Mouse (Mus musculus) midbrain, embryonic 15.5 days (tissue): ENCODE data around the gene St6gal1. TPM values are rescaled to one million over a fixed set of nuclear protein-coding genes. Genes with fewer than 3 reads are reported as not detected.

ENCODE experiments used
- ATAC-seq: fragments of 200-750 bp; cut with Nextera tagmentation; replicated peaks from 2 replicates; pipeline ENCODE4 v1.8.0; 2017; ENCODE audit warnings: moderate TSS enrichment
- H3K27ac ChIP-seq: fragments of 300-500 bp; sonication (generic); 2 replicates; pipeline ENCODE4 v1.5.1; 2015; ENCODE audit warnings: mild to moderate bottlenecking, inconsistent platforms
- H3K27me3 ChIP-seq: fragments of 300-500 bp; sonication (generic); replicated peaks from 2 replicates; pipeline ENCODE4 v1.6.1; 2015; ENCODE audit warnings: inconsistent platforms
- H3K36me3 ChIP-seq: fragments of 300-500 bp; sonication (generic); replicated peaks from 2 replicates; pipeline ENCODE4 v1.6.1; 2015; ENCODE audit warnings: inconsistent platforms
- H3K4me1 ChIP-seq: fragments of 300-500 bp; sonication (generic); 2 replicates; pipeline ENCODE4 v1.6.1; 2015; ENCODE audit warnings: inconsistent platforms
- H3K4me2 ChIP-seq: fragments of 300-500 bp; sonication (generic); 2 replicates; pipeline ENCODE4 v1.6.1; 2015; ENCODE audit warnings: inconsistent platforms, mild to moderate bottlenecking, moderate library complexity
- H3K4me3 ChIP-seq: fragments of 300-500 bp; sonication (generic); 2 replicates; pipeline ENCODE4 v1.5.1; 2015; ENCODE audit warnings: mild to moderate bottlenecking, inconsistent platforms
- H3K9ac ChIP-seq: fragments of 300-500 bp; sonication (generic); 2 replicates; pipeline ENCODE4 v1.6.1; 2015; ENCODE audit warnings: mild to moderate bottlenecking, inconsistent platforms
- H3K9me3 ChIP-seq: fragments of 300-500 bp; sonication (generic); 2 replicates; pipeline ENCODE4 v1.6.1; 2016; ENCODE audit warnings: inconsistent platforms
- WGBS: fragments of 180-500 bp; shearing (Covaris S2); methylation state at CpG from one replicate; pipeline ENCODE4 v1.1.7; 2015; ENCODE audit warnings: mixed read lengths; 5-methylcytosine and 5-hydroxymethylcytosine counted together
- polyA plus RNA-seq: library from polyadenylated mRNA; unstranded; fragments of >200 nt; fragmentation: Nextera tagmentation; extraction: Ambion mirVana; gene quantifications from 2 replicates; pipeline ENCODE4 v1.2.1, GENCODE M21; 2015

Gene St6gal1
- polyA plus RNA-seq, 1 experiment from 2014 or later, result 29.4 TPM

DNA sequence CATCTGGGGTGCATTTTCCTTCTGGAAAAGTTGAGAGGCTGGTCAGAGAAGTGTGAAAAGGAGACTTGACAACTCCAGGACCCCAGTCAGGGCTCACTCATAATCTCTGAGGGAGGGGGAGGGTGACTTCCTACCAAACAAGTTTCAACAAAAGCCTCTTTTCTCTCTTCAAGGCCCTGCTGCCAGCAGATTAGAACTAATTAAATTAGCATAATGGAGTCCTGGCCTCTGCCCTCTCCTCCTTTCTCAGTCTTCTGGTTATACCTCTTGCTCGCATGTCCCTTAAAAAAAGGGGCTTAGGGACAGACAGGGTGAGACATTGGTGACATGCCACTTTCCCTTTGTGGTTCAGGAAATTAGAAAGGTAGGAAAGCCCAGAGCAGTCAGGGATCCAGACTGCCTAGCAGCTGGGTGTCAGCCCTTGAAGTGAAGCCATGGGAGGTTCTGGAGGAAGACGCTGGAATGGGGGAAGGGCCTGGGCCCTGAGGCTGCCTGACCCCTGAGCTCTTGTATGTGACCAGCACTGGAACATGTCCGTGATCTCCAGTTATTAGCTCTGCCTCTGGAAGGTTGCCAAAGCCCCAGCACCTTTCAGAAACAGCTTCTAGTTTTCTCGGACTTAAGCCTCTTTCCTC is 34.4 kb downstream of the St6gal1 start:
- Histone ChIP-seq H3K4me1 (peaks cover 23% of the 10 kb centered on the region), H3K4me2 (no peak overlapping the region), H3K4me3 (no peak overlapping the region), H3K27me3 (no peaks in the 10 kb centered on the region), H3K36me3 (no peaks in the 10 kb centered on the region), H3K27ac (peak overlapping the region; percentile 23; the same call in 1 of the 2 replicates), H3K9me3 (no peaks in the 10 kb centered on the region), H3K9ac (no peak overlapping the region)
- ATAC-seq, result peak; percentile 38; the same call in 1 of the 2 replicates
- 4% methylated on average over 4 of the region's 4 CpGs for WGBS

GRCm38 (mm10) chr16:23259580-23259979 is 35.0 kb downstream of the St6gal1 start:
- Histone ChIP-seq H3K9ac (no peak overlapping the region), H3K4me3 (no peak overlapping the region), H3K4me2 (no peak overlapping the region), H3K36me3 (peaks cover 3% of the 10 kb centered on the region; the same call in 1 of the 2 replicates), H3K27ac (no peak overlapping the region), H3K4me1 (peaks cover 23% of the 10 kb centered on the region), H3K9me3 (no peaks in the 10 kb centered on the region), H3K27me3 (no peaks in the 10 kb centered on the region)
- 35% methylated on average over 3 of the region's 3 CpGs for WGBS
- no peak for ATAC-seq

GRCm38 (mm10) chr16:23262131-23262768 is 37.7 kb downstream of the St6gal1 start:
- Histone ChIP-seq H3K27ac (no peak overlapping the region), H3K4me3 (no peak overlapping the region), H3K36me3 (peaks cover 3% of the 10 kb centered on the region; the same call in 1 of the 2 replicates), H3K9me3 (no peaks in the 10 kb centered on the region), H3K4me1 (peaks cover 23% of the 10 kb centered on the region), H3K4me2 (no peak overlapping the region), H3K27me3 (no peaks in the 10 kb centered on the region), H3K9ac (no peak overlapping the region)
- no peak; the same call in 1 of the 2 replicates for ATAC-seq
- WGBS, result 33% methylated on average over 3 of the region's 10 CpGs

DNA sequence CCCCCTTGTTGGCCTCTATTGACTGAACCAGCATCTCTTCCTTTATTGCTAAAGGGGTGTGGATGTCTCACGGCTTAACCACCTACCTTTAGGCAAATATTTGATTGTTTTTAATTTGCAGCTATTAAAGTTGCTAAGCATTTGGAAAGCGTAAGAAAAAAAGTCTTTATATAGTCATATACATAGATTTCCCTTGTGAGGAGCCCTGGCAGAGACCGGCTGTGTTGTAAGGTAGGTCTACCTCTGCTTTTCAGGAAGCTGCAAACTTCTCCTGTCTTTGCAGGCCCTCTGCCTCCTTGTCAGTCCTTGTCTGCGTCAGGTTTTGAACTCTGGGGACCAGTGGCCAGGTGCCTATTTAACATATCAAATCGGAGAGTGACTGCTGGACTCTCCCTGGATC is 38.3 kb downstream of the St6gal1 start:
- Histone ChIP-seq H3K4me3 (no peak overlapping the region), H3K36me3 (peaks cover 3% of the 10 kb centered on the region; the same call in 1 of the 2 replicates), H3K27ac (no peak overlapping the region), H3K4me1 (peaks cover 22% of the 10 kb centered on the region), H3K9me3 (no peaks in the 10 kb centered on the region), H3K9ac (no peak overlapping the region), H3K27me3 (no peaks in the 10 kb centered on the region), H3K4me2 (no peak overlapping the region)
- no peak for ATAC-seq
- WGBS, result 43% methylated on average over 5 of the region's 5 CpGs

DNA sequence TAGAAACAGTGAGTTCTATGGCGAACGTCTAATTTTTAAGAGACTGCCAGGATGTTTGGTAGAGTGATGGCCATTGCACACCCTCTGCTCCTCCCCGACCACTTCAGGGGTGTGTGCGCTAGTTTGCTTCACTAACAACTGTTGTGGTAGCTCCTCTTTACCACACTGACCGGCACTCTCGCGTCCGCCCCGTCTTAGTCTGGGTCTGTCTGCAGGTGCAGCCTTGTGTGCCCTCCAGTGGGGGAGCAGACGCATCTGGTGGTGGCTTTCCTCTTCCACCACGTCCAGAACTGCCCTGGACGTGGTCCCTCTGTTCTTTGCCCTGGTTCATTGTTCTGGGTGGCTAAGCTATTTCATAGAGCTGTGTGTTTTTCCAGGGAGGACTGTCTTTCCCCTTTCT is 40.5 kb downstream of the St6gal1 start:
- no peak overlapping the region for H3K27ac ChIP-seq
- peaks cover 3% of the 10 kb centered on the region; the same call in 1 of the 2 replicates for H3K36me3 ChIP-seq
- no peak for ATAC-seq
- H3K9ac ChIP-seq, result no peak overlapping the region
- no peak overlapping the region for H3K4me3 ChIP-seq
- peaks cover 10% of the 10 kb centered on the region for H3K4me1 ChIP-seq
- H3K27me3 ChIP-seq, result no peaks in the 10 kb centered on the region
- H3K4me2 ChIP-seq, result no peak overlapping the region
- WGBS, result 86% methylated on average over 12 of the region's 12 CpGs
- H3K9me3 ChIP-seq, result no peaks in the 10 kb centered on the region

- Histone ChIP-seq H3K27ac (no peak overlapping the region), H3K9me3 (no peaks in the 10 kb centered on the region), H3K4me1 (peaks cover 15% of the 10 kb centered on the region), H3K36me3 (peaks cover 3% of the 10 kb centered on the region; the same call in 1 of the 2 replicates), H3K4me3 (no peak overlapping the region), H3K4me2 (no peak overlapping the region), H3K27me3 (no peaks in the 10 kb centered on the region), H3K9ac (no peak overlapping the region)
- no peak for ATAC-seq
- 71% methylated on average over 6 of the region's 6 CpGs for WGBS
Observed at GRCm38 (mm10) chr16:23265481-23265880, 40.9 kb downstream of the St6gal1 start.

DNA sequence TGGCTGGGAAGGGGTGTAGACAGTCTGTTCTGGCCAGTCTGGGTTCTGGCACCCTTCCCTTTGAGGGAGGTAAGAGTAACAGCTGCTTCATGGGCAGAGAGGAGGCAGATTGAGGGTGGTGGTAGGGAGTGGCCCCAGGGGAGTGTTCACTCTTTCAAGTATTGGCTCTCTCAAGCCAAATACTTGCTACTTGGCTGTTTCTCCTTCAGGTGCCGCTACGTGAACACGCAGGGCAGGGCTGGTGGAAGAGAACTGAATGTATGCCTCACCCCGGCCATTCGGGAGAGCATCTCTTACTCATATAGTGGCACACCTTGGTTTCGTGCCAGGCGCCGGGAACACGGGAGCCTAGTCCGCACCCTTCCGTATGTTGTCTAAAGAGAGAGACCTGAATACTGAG is 41.8 kb downstream of the St6gal1 start:
- Histone ChIP-seq H3K4me1 (peaks cover 23% of the 10 kb centered on the region), H3K9ac (no peak overlapping the region), H3K36me3 (peaks cover 3% of the 10 kb centered on the region; the same call in 1 of the 2 replicates), H3K27me3 (no peaks in the 10 kb centered on the region), H3K27ac (no peak overlapping the region), H3K4me3 (no peak overlapping the region), H3K4me2 (no peak overlapping the region), H3K9me3 (no peaks in the 10 kb centered on the region)
- 94% methylated on average over 11 of the region's 11 CpGs for WGBS
- no peak for ATAC-seq

DNA sequence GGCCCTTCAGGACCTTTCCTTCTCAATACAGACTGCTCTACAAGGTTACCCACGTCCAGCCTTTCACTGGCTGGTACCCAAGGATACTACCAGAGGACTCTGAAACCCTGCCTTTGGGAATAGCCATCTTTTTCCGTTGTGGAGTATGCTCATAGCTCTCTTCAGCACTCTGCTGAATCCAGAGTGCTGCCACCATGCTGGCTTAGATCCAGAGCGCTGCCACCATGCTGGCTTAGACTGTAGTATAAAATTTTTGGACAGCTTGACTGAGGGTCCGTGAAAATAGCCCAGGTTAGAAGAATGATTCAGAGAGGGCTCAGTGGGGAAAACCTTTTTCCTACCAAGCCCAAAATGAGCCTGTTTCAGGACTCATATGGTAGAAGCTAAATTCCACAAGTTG is 42.4 kb downstream of the St6gal1 start:
- Histone ChIP-seq H3K4me1 (peaks cover 24% of the 10 kb centered on the region), H3K4me2 (no peak overlapping the region), H3K27me3 (no peaks in the 10 kb centered on the region), H3K36me3 (peaks cover 3% of the 10 kb centered on the region; the same call in 1 of the 2 replicates), H3K9ac (no peak overlapping the region), H3K9me3 (no peaks in the 10 kb centered on the region), H3K4me3 (no peak overlapping the region), H3K27ac (no peak overlapping the region)
- ATAC-seq, result no peak
- 83% methylated on average over 4 of the region's 4 CpGs for WGBS

DNA sequence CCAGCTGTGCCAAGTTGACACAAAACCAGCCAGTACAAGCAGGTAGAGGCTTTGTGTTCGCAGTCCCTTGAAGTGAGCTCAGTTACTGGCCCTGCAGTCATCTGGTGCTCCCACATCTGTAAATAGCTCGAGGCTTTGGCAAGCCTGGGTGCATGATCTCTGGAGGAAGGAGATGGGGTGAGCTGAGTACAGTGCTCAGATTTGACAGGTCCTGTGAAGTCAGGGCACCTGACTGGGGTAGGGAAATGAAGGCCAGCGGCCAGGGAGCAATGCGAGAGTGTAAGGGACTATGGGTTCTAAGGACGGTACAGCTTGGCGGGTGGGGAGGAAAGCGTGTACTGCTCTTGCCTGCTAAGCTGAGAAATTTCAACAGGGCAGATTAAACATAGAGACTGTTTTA is 43.7 kb downstream of the St6gal1 start:
- no peak overlapping the region for H3K27ac ChIP-seq
- H3K9ac ChIP-seq, result no peak overlapping the region
- ATAC-seq, result no peak
- no peak overlapping the region for H3K4me2 ChIP-seq
- H3K36me3 ChIP-seq, result peaks cover 3% of the 10 kb centered on the region; the same call in 1 of the 2 replicates
- 90% methylated on average over 7 of the region's 7 CpGs for WGBS
- H3K9me3 ChIP-seq, result no peaks in the 10 kb centered on the region
- H3K4me1 ChIP-seq, result peaks cover 20% of the 10 kb centered on the region
- H3K4me3 ChIP-seq, result no peak overlapping the region
- no peaks in the 10 kb centered on the region for H3K27me3 ChIP-seq

DNA sequence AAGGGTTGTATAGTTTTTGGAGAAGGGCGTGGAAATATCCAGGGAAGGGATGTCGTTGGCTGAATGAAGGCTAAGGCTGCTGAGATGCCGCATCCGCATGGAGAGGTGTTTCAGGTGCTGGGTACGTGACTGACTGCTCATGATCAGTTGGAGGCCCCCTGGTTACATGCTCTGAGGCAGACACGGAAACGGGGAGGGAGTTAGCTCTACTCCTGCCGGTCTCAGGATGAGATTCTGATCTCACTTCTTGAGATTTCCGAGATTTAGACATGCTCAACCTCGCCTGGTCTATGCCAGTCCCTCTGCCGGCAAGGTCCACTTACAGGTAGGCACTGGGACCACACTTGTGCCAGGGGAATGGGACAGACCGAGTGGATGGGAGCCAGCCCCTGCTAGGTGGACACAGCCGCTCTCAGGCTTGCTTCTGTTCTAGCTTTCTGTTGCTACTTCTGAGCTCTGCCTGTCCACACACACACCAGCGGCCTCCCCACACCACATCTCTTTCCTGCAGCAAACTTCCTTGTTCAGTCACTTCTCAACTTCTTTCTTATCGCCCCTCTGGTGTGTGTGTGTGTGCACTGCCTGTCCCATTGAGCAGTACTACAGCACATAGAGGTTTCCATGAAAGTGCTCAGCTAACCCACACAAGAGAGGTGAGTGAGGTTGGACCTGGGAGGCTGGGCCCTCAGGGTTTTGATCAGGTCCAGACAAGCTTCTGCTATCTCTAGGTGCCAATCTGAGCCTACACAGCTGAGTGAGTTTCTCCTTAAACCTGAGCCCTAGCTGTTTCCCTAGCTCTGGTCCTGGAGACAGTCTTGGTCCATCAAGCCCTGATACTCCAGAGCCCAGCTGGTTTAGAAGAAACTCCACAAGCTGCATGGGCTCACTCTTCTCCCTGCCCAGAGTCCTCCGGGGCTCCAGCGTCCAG is 44.8 kb downstream of the St6gal1 start:
- no peaks in the 10 kb centered on the region for H3K27me3 ChIP-seq
- H3K4me2 ChIP-seq, result no peak overlapping the region
- 79% methylated on average over 17 of the region's 17 CpGs for WGBS
- 0 out of 2 replicates have a peak, but pooled peaks have one; percentile 8 for ATAC-seq
- no peak overlapping the region; the same call in 1 of the 2 replicates for H3K27ac ChIP-seq
- no peak overlapping the region for H3K4me3 ChIP-seq
- no peak overlapping the region for H3K9ac ChIP-seq
- H3K9me3 ChIP-seq, result no peaks in the 10 kb centered on the region
- H3K4me1 ChIP-seq, result peaks cover 23% of the 10 kb centered on the region
- peaks cover 2% of the 10 kb centered on the region; the same call in 1 of the 2 replicates for H3K36me3 ChIP-seq

DNA sequence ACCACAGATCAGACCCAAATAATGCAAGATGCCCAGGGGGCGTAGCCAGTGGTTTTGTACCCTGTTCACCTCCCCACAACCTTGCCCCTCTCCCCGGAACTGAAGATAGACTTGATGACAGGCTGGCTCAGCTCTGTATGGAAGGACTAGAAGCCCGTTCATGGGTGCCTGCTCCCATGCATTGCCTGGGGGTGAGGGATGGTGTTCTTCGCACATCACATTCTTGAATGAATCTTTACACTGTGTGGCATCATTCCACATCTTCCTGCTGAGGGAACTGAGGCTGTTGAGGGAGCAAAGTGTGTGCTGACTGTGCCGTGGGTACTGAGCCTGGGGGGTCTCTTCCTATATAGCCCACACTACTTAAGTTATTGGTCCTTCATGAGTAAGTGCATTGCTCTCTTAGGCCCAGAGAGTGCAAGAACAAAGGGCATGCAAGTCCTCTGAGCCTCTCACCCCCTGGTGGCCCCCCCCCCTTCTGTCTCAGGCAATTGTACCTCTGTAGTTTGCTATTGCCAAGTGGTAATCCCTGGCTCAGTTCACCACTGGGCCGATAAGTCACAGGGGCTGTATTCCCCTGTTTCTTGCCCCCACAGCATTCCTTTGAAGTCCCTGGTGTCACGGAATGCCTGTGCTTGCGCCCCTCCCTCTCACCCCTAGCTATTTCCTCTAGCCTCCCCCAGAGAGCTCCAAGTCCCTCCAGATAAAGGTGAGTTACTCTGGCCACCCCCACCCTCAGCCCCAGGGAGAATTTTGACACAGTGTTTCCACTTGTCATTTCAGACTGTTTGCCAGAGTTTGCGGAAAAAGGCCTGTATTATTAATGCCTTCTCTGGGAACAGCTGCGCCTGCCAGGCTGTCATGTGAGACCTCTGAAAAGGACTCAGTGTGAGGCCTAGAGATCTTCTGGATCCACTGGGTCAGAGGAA is 45.7 kb downstream of the St6gal1 start:
- H3K36me3 ChIP-seq, result no peaks in the 10 kb centered on the region
- no peaks in the 10 kb centered on the region for H3K27me3 ChIP-seq
- no peak overlapping the region for H3K4me2 ChIP-seq
- no peak overlapping the region for H3K4me3 ChIP-seq
- ATAC-seq, result peak; percentile 73
- peak overlapping the region; percentile 65 for H3K27ac ChIP-seq
- peaks cover 23% of the 10 kb centered on the region for H3K4me1 ChIP-seq
- H3K9me3 ChIP-seq, result no peaks in the 10 kb centered on the region
- no peak overlapping the region for H3K9ac ChIP-seq
- 18% methylated on average over 10 of the region's 10 CpGs for WGBS
